Mouse (Mus musculus) liver, embryonic 14.5 days (tissue): ENCODE results near the gene Usp54. TPM values are rescaled to one million over a fixed set of nuclear protein-coding genes. Genes with fewer than 3 reads are reported as not detected.

Experiments
- ATAC-seq: fragments of 200-750 bp; cut with Nextera tagmentation; 2 replicates; pipeline ENCODE4 v1.8.0; 2017; ENCODE audit warnings: moderate number of reproducible peaks, mild to moderate bottlenecking, moderate library complexity; ENCODE audit not compliant: insufficient read depth
- DNase-seq, 3 experiments: peaks; one replicate each; pipeline ENCODE4 v3.0.0-alpha.2; 2012 to 2013; ENCODE audit warnings: low read depth in 3 of 3, low spot score in 3 of 3
- H3K27ac ChIP-seq: fragments of 300-500 bp; sonication (generic); 2 replicates; pipeline ENCODE4 v1.5.1; 2014; ENCODE audit warnings: moderate library complexity, mild to moderate bottlenecking, control low read depth, inconsistent platforms
- H3K27me3 ChIP-seq: fragments of 300-500 bp; sonication (generic); 2 replicates; pipeline ENCODE4 v1.6.1; 2014; ENCODE audit warnings: mild to moderate bottlenecking, low read length, moderate library complexity; ENCODE audit not compliant: control insufficient read depth, insufficient read depth
- H3K36me3 ChIP-seq: fragments of 300-500 bp; sonication (generic); replicated peaks from 2 replicates; pipeline ENCODE4 v1.6.1; 2014; ENCODE audit warnings: low read depth; ENCODE audit not compliant: control insufficient read depth, insufficient read depth
- H3K4me1 ChIP-seq, 2 experiments: fragments of 200-500 bp in 1 of 2; fragments of 300-500 bp in 1 of 2; sonication (generic) in 1 of 2; replicated peaks; 2 replicates each; pipeline ENCODE4 v1.6.1; 2012 to 2014; ENCODE audit warnings: antibody characterized with exemption in 1 of 2, inconsistent platforms in 1 of 2, low read length in 1 of 2; ENCODE audit not compliant: control insufficient read depth in 2 of 2, insufficient read depth in 2 of 2
- H3K4me2 ChIP-seq: fragments of 300-500 bp; sonication (generic); 2 replicates; pipeline ENCODE4 v1.6.1; 2014; ENCODE audit warnings: low read depth, mild to moderate bottlenecking, control low read depth, moderate library complexity
- H3K4me3 ChIP-seq, 2 experiments: fragments of 200-500 bp in 1 of 2; fragments of 300-500 bp in 1 of 2; sonication (generic) in 1 of 2; 2 replicates each; pipeline ENCODE4 v1.5.1; 2012 to 2014; ENCODE audit warnings: low read depth in 2 of 2, low read length in 2 of 2, mild to moderate bottlenecking in 2 of 2, control low read depth in 1 of 2, inconsistent platforms in 1 of 2, moderate library complexity in 1 of 2; ENCODE audit not compliant: insufficient read depth in 1 of 2
- H3K9ac ChIP-seq: fragments of 300-500 bp; sonication (generic); replicated peaks from 2 replicates; pipeline ENCODE4 v1.6.1; 2014; ENCODE audit warnings: mild to moderate bottlenecking, control low read depth, moderate library complexity
- H3K9me3 ChIP-seq: fragments of 300-500 bp; sonication (generic); 2 replicates; pipeline ENCODE4 v1.6.1; 2016; ENCODE audit warnings: low read length, mixed read lengths; ENCODE audit not compliant: control insufficient read depth
- CTCF ChIP-seq: IDR thresholded peaks from 2 replicates; pipeline ENCODE4 v1.5.1; 2016; ENCODE audit warnings: antibody characterized with exemption, low read depth, control low read depth
- EP300 ChIP-seq: IDR thresholded peaks from 2 replicates; pipeline ENCODE4 v1.6.1; 2016; ENCODE audit warnings: antibody characterized with exemption, low read depth
- WGBS: fragments of 180-500 bp; shearing (Covaris S2); extraction: QIAGEN DNeasy Blood & Tissue Kit; methylation state at CpG from one replicate; pipeline ENCODE4 v1.1.7; 2014; ENCODE audit not compliant: insufficient replicate concordance; 5-methylcytosine and 5-hydroxymethylcytosine counted together
- polyA plus RNA-seq, 2 experiments: library from polyadenylated mRNA; depleted of rRNA in 1 of 2; stranded (reverse) in 1 of 2; unstranded in 1 of 2; fragments of >200 nt; fragmentation: Nextera tagmentation in 1 of 2; extraction: Ambion mirVana in 1 of 2; gene quantifications; 2 replicates each; pipeline versions ENCODE4 v1.2.1 to v1.2.3; 2012 to 2014

Usp54 gene
- polyA plus RNA-seq, 2 experiments = 1.2 to 1.3 TPM

DNA sequence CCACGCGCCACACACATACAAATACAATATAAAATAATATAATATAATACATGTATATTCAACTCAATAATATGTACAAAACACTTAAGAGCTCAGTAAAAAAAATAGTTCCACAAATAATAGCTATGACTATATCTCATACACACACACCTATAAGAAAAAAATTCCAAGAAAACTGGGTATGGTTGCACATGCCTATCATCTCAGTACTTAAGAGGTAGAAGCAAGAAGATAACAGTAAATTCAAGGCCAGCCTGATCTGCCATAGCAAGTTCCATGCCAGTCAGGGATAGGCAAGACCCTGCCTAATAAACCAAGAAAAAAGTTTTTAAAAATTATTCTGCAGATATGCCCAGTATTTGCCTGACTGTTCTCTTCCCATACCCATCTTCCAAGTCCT is 25.8 kb downstream of the Usp54 start:
- H3K27ac ChIP-seq = no peak overlapping the region
- no peak overlapping the region for H3K4me3 ChIP-seq
- H3K4me1 ChIP-seq = peaks cover 8 to 28% of the 10 kb centered on the region in 2 experiments
- no peaks in the 10 kb centered on the region for H3K27me3 ChIP-seq
- DNase-seq = no peak
- H3K9ac ChIP-seq = no peak overlapping the region
- 92% methylated on average over 2 of the region's 2 CpGs for WGBS
- H3K4me2 ChIP-seq = no peak overlapping the region
- peak; percentile 48; the same call in 1 of the 2 replicates for ATAC-seq
- no peaks in the 10 kb centered on the region for H3K36me3 ChIP-seq
- no peak for TF ChIP-seq CTCF
- no peak for TF ChIP-seq EP300
- no peaks in the 10 kb centered on the region for H3K9me3 ChIP-seq

- TF ChIP-seq EP300 (no peak), CTCF (no peak)
- Histone ChIP-seq H3K4me1 (peaks cover 8 to 23% of the 10 kb centered on the region in 2 experiments), H3K4me3 (no peak overlapping the region), H3K27me3 (no peaks in the 10 kb centered on the region), H3K4me2 (no peak overlapping the region), H3K9me3 (no peaks in the 10 kb centered on the region), H3K9ac (no peak overlapping the region), H3K36me3 (no peaks in the 10 kb centered on the region), H3K27ac (no peak overlapping the region)
- ATAC-seq (no peak), DNase-seq (no peak)
- WGBS = 85% methylated on average over 1 of the region's 1 CpGs
These were observed 28.0 kb downstream of the Usp54 start for GRCm38 (mm10) chr14:20612820-20613219.

DNA sequence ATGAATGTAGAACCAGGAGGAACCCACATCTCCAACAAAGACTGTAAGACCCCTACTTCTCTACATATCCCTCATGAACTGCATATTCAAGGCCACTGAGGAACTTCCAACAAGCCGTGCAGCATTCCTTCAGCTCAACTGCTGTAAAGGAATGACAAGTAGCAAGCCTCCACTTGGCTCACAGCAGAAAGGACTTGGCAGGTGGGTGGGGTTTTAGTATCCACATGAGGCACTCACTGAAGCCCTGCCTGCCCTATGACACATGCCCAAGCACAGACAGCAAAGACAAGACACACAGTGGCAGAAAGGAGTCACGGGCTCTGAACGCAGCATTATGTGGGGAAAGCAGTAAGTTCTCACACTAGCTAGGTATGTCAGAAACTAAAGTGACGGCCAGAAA is 30.7 kb downstream of the Usp54 start:
- H3K9ac ChIP-seq = no peak overlapping the region
- H3K9me3 ChIP-seq = no peaks in the 10 kb centered on the region
- no peak overlapping the region for H3K27ac ChIP-seq
- ATAC-seq = no peak
- DNase-seq = no peak
- no peaks in the 10 kb centered on the region for H3K36me3 ChIP-seq
- TF ChIP-seq CTCF (no peak), EP300 (no peak)
- no peaks in the 10 kb centered on the region for H3K27me3 ChIP-seq
- 71% methylated on average over 4 of the region's 4 CpGs for WGBS
- H3K4me3 ChIP-seq = no peak overlapping the region
- peaks cover 4 to 13% of the 10 kb centered on the region in 2 experiments; a peak in 3 of 4 replicates for H3K4me1 ChIP-seq
- no peak overlapping the region for H3K4me2 ChIP-seq

DNA sequence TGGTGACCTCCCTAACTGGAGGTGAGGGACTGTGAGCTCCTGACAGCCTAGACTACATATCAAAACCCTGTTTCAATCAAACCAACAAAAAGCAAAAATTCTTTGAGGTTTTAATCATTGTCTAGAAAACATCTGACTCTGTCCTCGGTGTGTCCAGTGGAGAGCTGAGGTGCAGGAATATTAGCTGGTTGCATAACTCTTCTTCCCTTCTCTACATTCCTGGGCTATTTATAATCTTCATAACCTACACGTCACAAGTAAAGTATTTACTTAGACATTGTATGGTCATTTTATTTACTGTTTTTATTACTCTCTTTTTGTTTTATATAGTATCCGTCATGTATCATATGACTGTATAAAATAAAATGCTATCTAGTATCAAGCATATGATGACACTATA is 31.3 kb downstream of the Usp54 start:
- 65% methylated on average over 3 of the region's 3 CpGs for WGBS
- Histone ChIP-seq H3K9me3 (no peaks in the 10 kb centered on the region), H3K36me3 (no peaks in the 10 kb centered on the region), H3K27me3 (no peaks in the 10 kb centered on the region), H3K27ac (no peak overlapping the region), H3K4me1 (peaks cover 3 to 9% of the 10 kb centered on the region in 2 experiments; a peak in 3 of 4 replicates), H3K4me3 (no peak overlapping the region), H3K4me2 (no peak overlapping the region), H3K9ac (no peak overlapping the region)
- ATAC-seq (no peak), DNase-seq (no peak)
- TF ChIP-seq CTCF (no peak), EP300 (no peak)

- WGBS = 66% methylated on average over 9 of the region's 9 CpGs
- no peak overlapping the region for H3K9ac ChIP-seq
- H3K4me2 ChIP-seq = no peak overlapping the region
- H3K36me3 ChIP-seq = no peaks in the 10 kb centered on the region
- DNase-seq (no peak), ATAC-seq (no peak)
- TF ChIP-seq EP300 = no peak
- H3K27ac ChIP-seq = no peak overlapping the region
- H3K9me3 ChIP-seq = no peaks in the 10 kb centered on the region
- no peaks in the 10 kb centered on the region for H3K27me3 ChIP-seq
- H3K4me1 ChIP-seq = 0 out of 4 replicates have a peak, but pooled peaks cover 0 to 4% of the 10 kb centered on the region in 2 experiments
- no peak overlapping the region for H3K4me3 ChIP-seq
These were observed 33.3 kb downstream of the Usp54 start for GRCm38 (mm10) chr14:20607396-20608126.
